Mouse (Mus musculus): ENCODE data around the gene Gli2. TPM values are rescaled to one million over a fixed set of nuclear protein-coding genes. Genes with fewer than 3 reads are reported as not detected.

Gli2 gene
- total and polyA plus RNA-seq, 3 experiments = 1.5 to 11.3 TPM; not detected in 1

DNA sequence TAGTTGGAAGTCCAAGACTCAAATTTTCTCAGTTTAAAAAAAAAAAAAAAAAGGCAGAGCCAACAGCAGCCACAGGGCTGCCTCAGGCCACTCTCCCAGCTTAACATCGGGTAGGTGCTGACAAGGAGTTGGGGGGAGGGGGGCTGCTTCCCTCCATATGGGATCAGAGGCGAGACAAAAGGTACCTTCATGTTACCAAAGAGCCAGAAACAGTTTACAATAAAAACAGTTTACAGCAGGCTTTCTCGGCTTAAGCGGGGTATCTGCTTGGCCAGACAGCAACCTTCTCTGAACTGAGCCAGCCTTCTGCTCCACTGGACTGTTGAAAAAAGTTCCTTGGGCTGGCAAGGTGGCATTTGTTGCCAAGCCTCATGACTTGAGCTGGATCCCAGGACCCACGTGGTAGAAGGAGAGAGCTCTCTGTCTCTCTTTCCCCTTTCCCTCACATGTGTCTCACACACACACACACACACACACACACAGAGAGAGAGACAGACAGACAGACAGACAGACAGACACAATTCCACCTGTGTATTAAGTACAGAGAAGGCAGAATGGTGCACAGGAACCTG lies 113.1 kb downstream of the Gli2 start:
- Histone ChIP-seq H3K4me3 (ENCODE audit: control insufficient read depth in 1 of 2, insufficient read depth in 1 of 2, low read depth in 2 of 2, low read length in 2 of 2) (no peak overlapping the region), H3K36me3 (ENCODE audit: control insufficient read depth in 1 of 2, insufficient read depth in 2 of 2, low read length in 2 of 2) (no peaks in the 10 kb centered on the region), H3K27ac (ENCODE audit: control insufficient read depth, low read depth, low read length) (no peak overlapping the region), H3K4me1 (ENCODE audit: control insufficient read depth in 1 of 2, insufficient read depth in 2 of 2, low read length in 2 of 2) (no peaks in the 10 kb centered on the region), H3K9ac (ENCODE audit: control insufficient read depth, low read depth, low read length, poor library complexity, severe bottlenecking) (no peak overlapping the region), H3K27me3 (ENCODE audit: control insufficient read depth in 1 of 2, insufficient read depth in 2 of 2, low read length in 2 of 2) (no peaks in the 10 kb centered on the region), H3K9me3 (replicated peaks; ENCODE audit: insufficient read depth, low read length) (no peaks in the 10 kb centered on the region), H3K79me2 (ENCODE audit: control insufficient read depth, insufficient read depth, low read length, poor library complexity) (no peaks in the 10 kb centered on the region)
- no peak for DNase-seq (ENCODE audit: low read depth, low spot score)
- TF ChIP-seq KAT2A (conservative IDR thresholded peaks at IDR 0.05; ENCODE audit: low read depth, low read length) (no peak), ZKSCAN1 (IDR thresholded peaks at IDR 0.05; ENCODE audit: low read depth, low read length) (no peak), USF1 (IDR thresholded peaks at IDR 0.05; ENCODE audit: low read depth, low read length) (no peak), ELF1 (IDR thresholded peaks at IDR 0.05; ENCODE audit: low read depth, low read length) (no peak), NRF1 (IDR thresholded peaks at IDR 0.05; ENCODE audit: insufficient read depth, low read depth, low read length, poor library complexity, severe bottlenecking) (no peak), SIN3A (IDR thresholded peaks at IDR 0.05; ENCODE audit: low read length) (no peak), MAX (IDR thresholded peaks at IDR 0.05; ENCODE audit: low read length) (no peak), TCF12 (IDR thresholded peaks at IDR 0.05; ENCODE audit: low read depth, low read length) (no peak), BHLHE40 (IDR thresholded peaks at IDR 0.05; ENCODE audit: borderline replicate concordance, low read depth, low read length) (no peak), USF2 (IDR thresholded peaks at IDR 0.05; ENCODE audit: borderline replicate concordance in 1 of 2, insufficient read depth in 1 of 2, low read depth in 1 of 2, low read length in 2 of 2) (no peak), UBTF (IDR thresholded peaks at IDR 0.05; ENCODE audit: borderline replicate concordance, insufficient read depth, low read depth, low read length) (no peak), NELFE (IDR thresholded peaks at IDR 0.05; ENCODE audit: low read depth, low read length) (no peak)

DNA sequence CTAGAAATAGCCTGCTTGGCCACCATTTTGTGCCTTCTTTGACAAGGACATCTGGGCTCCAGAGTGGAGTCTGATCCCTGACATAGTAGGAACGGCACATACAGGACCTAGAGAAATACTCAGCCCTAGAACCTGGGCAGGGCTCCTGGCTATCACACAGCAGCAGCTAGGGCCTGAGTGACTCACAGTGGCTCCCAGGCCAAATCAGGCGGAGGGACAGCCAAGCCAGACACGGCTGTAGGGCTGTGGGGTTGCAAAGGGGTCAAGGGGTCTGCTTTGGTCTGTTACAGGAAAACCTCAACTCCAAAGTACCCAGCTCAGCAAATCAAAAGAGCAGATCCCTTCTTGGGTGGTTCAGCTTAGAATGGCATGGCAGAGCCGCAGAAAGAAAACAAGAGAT lies 115.2 kb downstream of the Gli2 start:
- Histone ChIP-seq H3K4me1 (ENCODE audit: control insufficient read depth in 1 of 2, insufficient read depth in 2 of 2, low read length in 2 of 2) (no peaks in the 10 kb centered on the region), H3K9ac (ENCODE audit: control insufficient read depth, low read depth, low read length, poor library complexity, severe bottlenecking) (no peak overlapping the region), H3K27ac (ENCODE audit: control insufficient read depth, low read depth, low read length) (no peak overlapping the region), H3K79me2 (ENCODE audit: control insufficient read depth, insufficient read depth, low read length, poor library complexity) (no peaks in the 10 kb centered on the region), H3K27me3 (ENCODE audit: control insufficient read depth in 1 of 2, insufficient read depth in 2 of 2, low read length in 2 of 2) (no peaks in the 10 kb centered on the region), H3K9me3 (replicated peaks; ENCODE audit: insufficient read depth, low read length) (no peaks in the 10 kb centered on the region), H3K4me3 (ENCODE audit: control insufficient read depth in 1 of 2, insufficient read depth in 1 of 2, low read depth in 2 of 2, low read length in 2 of 2) (no peak overlapping the region), H3K36me3 (ENCODE audit: control insufficient read depth in 1 of 2, insufficient read depth in 2 of 2, low read length in 2 of 2) (no peaks in the 10 kb centered on the region)
- no peak for TF ChIP-seq EP300 (IDR thresholded peaks at IDR 0.05; ENCODE audit: low read depth in 1 of 2, low read length in 2 of 2)
- no peak for TF ChIP-seq ETS1 (IDR thresholded peaks at IDR 0.05; ENCODE audit: low read depth, low read length)
- TF ChIP-seq KAT2A (conservative IDR thresholded peaks at IDR 0.05; ENCODE audit: low read depth, low read length) = no peak
- no peak for TF ChIP-seq MYC (IDR thresholded peaks at IDR 0.05; ENCODE audit: low read depth, low read length)
- no peak for TF ChIP-seq ELF1 (IDR thresholded peaks at IDR 0.05; ENCODE audit: low read depth, low read length)
- no peak for TF ChIP-seq ZMIZ1 (IDR thresholded peaks at IDR 0.05; ENCODE audit: low read depth, low read length)
- TF ChIP-seq HCFC1 (IDR thresholded peaks at IDR 0.05; ENCODE audit: low read depth, low read length) = no peak
- TF ChIP-seq CHD1 (IDR thresholded peaks at IDR 0.05; ENCODE audit: low read depth, low read length) = no peak
- no peak for TF ChIP-seq BHLHE40 (IDR thresholded peaks at IDR 0.05; ENCODE audit: borderline replicate concordance, low read depth, low read length)
- no peak for TF ChIP-seq UBTF (IDR thresholded peaks at IDR 0.05; ENCODE audit: borderline replicate concordance, insufficient read depth, low read depth, low read length)
- TF ChIP-seq E2F4 (IDR thresholded peaks at IDR 0.05; ENCODE audit: borderline replicate concordance, low read depth, low read length) = no peak
- TF ChIP-seq JUND (IDR thresholded peaks at IDR 0.05; ENCODE audit: low read depth, low read length) = no peak
- TF ChIP-seq SIN3A (IDR thresholded peaks at IDR 0.05; ENCODE audit: low read length) = no peak
- no peak for TF ChIP-seq GABPA (IDR thresholded peaks at IDR 0.05; ENCODE audit: low read depth, low read length)
- no peak for TF ChIP-seq MEF2A (IDR thresholded peaks at IDR 0.05; ENCODE audit: extremely low read depth, insufficient replicate concordance, low read depth, low read length, poor library complexity, severe bottlenecking)
- TF ChIP-seq ZKSCAN1 (IDR thresholded peaks at IDR 0.05; ENCODE audit: low read depth, low read length) = no peak
- DNase-seq (ENCODE audit: low read depth, low spot score) = no peak

Measured in MEL (cell line).